Mouse (Mus musculus): Measurements from ENCODE around the gene Dtnb. TPM values are rescaled to one million over a fixed set of nuclear protein-coding genes. Genes with fewer than 3 reads are reported as not detected.

Dtnb gene
- polyA plus RNA-seq, 1 experiment from 2014 or later = 36.8 TPM

- no peak for ATAC-seq
- H3K4me2 ChIP-seq (ENCODE audit: low read length) = no peak overlapping the region
- no peak overlapping the region for H3K4me3 ChIP-seq (replicated peaks; ENCODE audit: low read length)
- H3K27ac ChIP-seq (ENCODE audit: low read length) = no peak overlapping the region
- H3K9ac ChIP-seq (replicated peaks; ENCODE audit: low read depth, low read length) = no peak overlapping the region
- WGBS = 31% methylated on average over 6 of the region's 6 CpGs
- no peaks in the 10 kb centered on the region for H3K9me3 ChIP-seq (ENCODE audit: control insufficient read depth, low read length)
- no peaks in the 10 kb centered on the region for H3K4me1 ChIP-seq (replicated peaks; ENCODE audit: control insufficient read depth, insufficient read depth, low read length)
- no peaks in the 10 kb centered on the region for H3K36me3 ChIP-seq (ENCODE audit: control insufficient read depth, insufficient read depth)
- H3K27me3 ChIP-seq (replicated peaks; ENCODE audit: control insufficient read depth, insufficient read depth, low read length) = no peaks in the 10 kb centered on the region
These were observed 25.4 kb upstream of the Dtnb start for GRCm38 (mm10) chr12:3546781-3547180.

- WGBS = 50% methylated on average over 4 of the region's 4 CpGs
- Histone ChIP-seq H3K36me3 (ENCODE audit: control insufficient read depth, insufficient read depth) (no peaks in the 10 kb centered on the region), H3K4me2 (ENCODE audit: low read length) (no peak overlapping the region), H3K4me1 (replicated peaks; ENCODE audit: control insufficient read depth, insufficient read depth, low read length) (no peaks in the 10 kb centered on the region), H3K9me3 (ENCODE audit: control insufficient read depth, low read length) (no peaks in the 10 kb centered on the region), H3K9ac (replicated peaks; ENCODE audit: low read depth, low read length) (no peak overlapping the region), H3K27me3 (replicated peaks; ENCODE audit: control insufficient read depth, insufficient read depth, low read length) (no peaks in the 10 kb centered on the region), H3K4me3 (replicated peaks; ENCODE audit: low read length) (no peak overlapping the region), H3K27ac (ENCODE audit: low read length) (no peak overlapping the region)
- no peak for ATAC-seq
These were observed 24.7 kb upstream of the Dtnb start for GRCm38 (mm10) chr12:3547506-3547905.

GRCm38 (mm10) chr12:3547911-3548310 is 24.3 kb upstream of the Dtnb start:
- Histone ChIP-seq H3K4me3 (replicated peaks; ENCODE audit: low read length) (no peak overlapping the region), H3K4me1 (replicated peaks; ENCODE audit: control insufficient read depth, insufficient read depth, low read length) (no peaks in the 10 kb centered on the region), H3K4me2 (ENCODE audit: low read length) (no peak overlapping the region), H3K9me3 (ENCODE audit: control insufficient read depth, low read length) (no peaks in the 10 kb centered on the region), H3K27me3 (replicated peaks; ENCODE audit: control insufficient read depth, insufficient read depth, low read length) (no peaks in the 10 kb centered on the region), H3K27ac (ENCODE audit: low read length) (no peak overlapping the region), H3K36me3 (ENCODE audit: control insufficient read depth, insufficient read depth) (no peaks in the 10 kb centered on the region), H3K9ac (replicated peaks; ENCODE audit: low read depth, low read length) (no peak overlapping the region)
- WGBS = 62% methylated on average over 3 of the region's 3 CpGs
- ATAC-seq = no peak

DNA sequence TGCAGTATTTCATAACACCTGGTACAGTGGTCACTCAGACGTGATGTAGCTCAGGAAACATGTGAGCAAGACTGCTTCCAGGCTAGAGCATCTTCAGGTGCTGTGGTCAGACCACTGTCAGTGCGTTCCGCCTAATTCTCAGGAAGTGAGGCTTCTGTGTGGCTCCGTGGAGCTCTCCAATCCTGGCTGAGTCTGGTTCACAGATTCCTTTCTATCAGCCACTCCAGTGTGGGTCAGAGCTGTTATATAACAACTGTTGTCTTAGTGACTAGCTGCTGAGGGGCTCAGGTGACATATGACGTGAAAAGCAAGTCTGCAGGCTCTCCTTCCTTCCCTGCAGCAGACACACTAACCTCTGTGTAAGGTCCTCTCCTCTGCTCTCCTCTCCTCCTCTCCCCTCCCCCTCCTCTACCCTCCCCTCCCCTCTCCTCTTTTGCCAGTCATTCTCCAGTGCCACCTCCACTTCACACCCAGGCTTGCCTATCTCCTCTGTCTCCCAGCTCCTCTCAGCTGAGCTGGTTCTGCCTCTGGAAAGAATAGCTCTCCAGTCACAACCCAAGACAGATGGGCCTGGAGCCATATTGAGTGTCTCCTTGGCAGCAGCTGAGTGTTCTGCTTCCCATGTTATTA is 23.5 kb upstream of the Dtnb start:
- Histone ChIP-seq H3K4me1 (replicated peaks; ENCODE audit: control insufficient read depth, insufficient read depth, low read length) (no peaks in the 10 kb centered on the region), H3K9me3 (ENCODE audit: control insufficient read depth, low read length) (no peaks in the 10 kb centered on the region), H3K4me2 (ENCODE audit: low read length) (no peak overlapping the region), H3K27me3 (replicated peaks; ENCODE audit: control insufficient read depth, insufficient read depth, low read length) (no peaks in the 10 kb centered on the region), H3K9ac (replicated peaks; ENCODE audit: low read depth, low read length) (no peak overlapping the region), H3K27ac (ENCODE audit: low read length) (no peak overlapping the region), H3K4me3 (replicated peaks; ENCODE audit: low read length) (no peak overlapping the region), H3K36me3 (ENCODE audit: control insufficient read depth, insufficient read depth) (no peaks in the 10 kb centered on the region)
- no peak for ATAC-seq
- WGBS = 61% methylated on average over 5 of the region's 5 CpGs

DNA sequence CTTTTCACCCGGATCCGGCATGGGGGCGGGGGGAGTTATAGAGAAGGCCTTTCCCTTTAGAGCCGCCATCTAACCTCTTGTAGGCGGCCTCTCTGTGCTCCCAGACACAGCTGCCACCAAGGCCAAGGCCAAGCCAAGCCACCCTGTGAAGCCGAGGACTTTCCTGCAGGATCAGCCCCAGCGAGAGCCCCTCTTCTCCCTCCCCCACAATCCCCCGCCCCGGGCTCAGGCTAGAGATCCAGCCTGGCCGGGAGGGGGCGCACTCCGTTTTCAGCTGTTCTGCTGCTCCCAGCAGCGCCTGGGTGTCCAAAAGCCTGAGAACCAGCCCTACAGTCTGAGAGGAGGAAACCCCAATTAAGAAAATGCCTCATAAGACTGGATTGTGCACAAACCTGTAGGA is 21.9 kb upstream of the Dtnb start:
- H3K27me3 ChIP-seq (replicated peaks; ENCODE audit: control insufficient read depth, insufficient read depth, low read length) = no peaks in the 10 kb centered on the region
- H3K4me1 ChIP-seq (replicated peaks; ENCODE audit: control insufficient read depth, insufficient read depth, low read length) = no peaks in the 10 kb centered on the region
- H3K9ac ChIP-seq (replicated peaks; ENCODE audit: low read depth, low read length) = no peak overlapping the region
- no peak overlapping the region for H3K4me3 ChIP-seq (replicated peaks; ENCODE audit: low read length)
- 16% methylated on average over 12 of the region's 13 CpGs for WGBS
- no peak overlapping the region for H3K27ac ChIP-seq (ENCODE audit: low read length)
- H3K9me3 ChIP-seq (ENCODE audit: control insufficient read depth, low read length) = no peaks in the 10 kb centered on the region
- no peak overlapping the region for H3K4me2 ChIP-seq (ENCODE audit: low read length)
- ATAC-seq = peak; percentile 28; the same call in 1 of the 2 replicates
- no peaks in the 10 kb centered on the region for H3K36me3 ChIP-seq (ENCODE audit: control insufficient read depth, insufficient read depth)

GRCm38 (mm10) chr12:3557414-3558319 is 14.5 kb upstream of the Dtnb start:
- no peak for ATAC-seq
- H3K9ac ChIP-seq (replicated peaks; ENCODE audit: low read depth, low read length) = no peak overlapping the region
- no peaks in the 10 kb centered on the region for H3K27me3 ChIP-seq (replicated peaks; ENCODE audit: control insufficient read depth, insufficient read depth, low read length)
- H3K4me3 ChIP-seq (replicated peaks; ENCODE audit: low read length) = no peak overlapping the region
- H3K9me3 ChIP-seq (ENCODE audit: control insufficient read depth, low read length) = no peaks in the 10 kb centered on the region
- H3K4me2 ChIP-seq (ENCODE audit: low read length) = no peak overlapping the region
- H3K27ac ChIP-seq (ENCODE audit: low read length) = no peak overlapping the region
- no peaks in the 10 kb centered on the region for H3K4me1 ChIP-seq (replicated peaks; ENCODE audit: control insufficient read depth, insufficient read depth, low read length)
- 63% methylated on average over 9 of the region's 9 CpGs for WGBS
- no peaks in the 10 kb centered on the region for H3K36me3 ChIP-seq (ENCODE audit: control insufficient read depth, insufficient read depth)

DNA sequence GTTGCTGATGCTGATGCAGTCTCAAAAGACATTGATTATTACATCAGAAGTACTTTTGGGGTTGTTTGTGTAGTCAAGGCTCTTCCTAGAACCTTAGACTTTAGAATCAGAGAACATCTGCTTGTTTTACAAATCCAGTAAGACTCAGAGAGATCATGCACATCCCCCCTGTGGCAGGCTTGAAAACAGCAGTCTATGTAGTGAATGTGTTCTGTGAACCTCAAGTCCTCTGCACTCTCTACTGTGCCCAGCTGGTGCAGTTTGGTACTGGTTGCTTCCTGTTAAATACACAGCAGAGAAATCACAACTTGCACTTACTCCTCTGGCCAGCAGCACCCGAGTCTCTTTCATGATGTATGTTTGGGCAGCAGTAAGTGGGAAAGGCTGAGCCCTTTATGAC is 11.6 kb upstream of the Dtnb start:
- ATAC-seq = peak; percentile 69; the same call in 1 of the 2 replicates
- Histone ChIP-seq H3K27me3 (replicated peaks; ENCODE audit: control insufficient read depth, insufficient read depth, low read length) (no peaks in the 10 kb centered on the region), H3K4me2 (ENCODE audit: low read length) (no peak overlapping the region), H3K4me3 (replicated peaks; ENCODE audit: low read length) (no peak overlapping the region), H3K27ac (ENCODE audit: low read length) (no peak overlapping the region), H3K9ac (replicated peaks; ENCODE audit: low read depth, low read length) (no peak overlapping the region), H3K4me1 (replicated peaks; ENCODE audit: control insufficient read depth, insufficient read depth, low read length) (no peaks in the 10 kb centered on the region), H3K9me3 (ENCODE audit: control insufficient read depth, low read length) (no peaks in the 10 kb centered on the region), H3K36me3 (ENCODE audit: control insufficient read depth, insufficient read depth) (no peaks in the 10 kb centered on the region)
- 36% methylated on average over 1 of the region's 1 CpGs for WGBS

DNA sequence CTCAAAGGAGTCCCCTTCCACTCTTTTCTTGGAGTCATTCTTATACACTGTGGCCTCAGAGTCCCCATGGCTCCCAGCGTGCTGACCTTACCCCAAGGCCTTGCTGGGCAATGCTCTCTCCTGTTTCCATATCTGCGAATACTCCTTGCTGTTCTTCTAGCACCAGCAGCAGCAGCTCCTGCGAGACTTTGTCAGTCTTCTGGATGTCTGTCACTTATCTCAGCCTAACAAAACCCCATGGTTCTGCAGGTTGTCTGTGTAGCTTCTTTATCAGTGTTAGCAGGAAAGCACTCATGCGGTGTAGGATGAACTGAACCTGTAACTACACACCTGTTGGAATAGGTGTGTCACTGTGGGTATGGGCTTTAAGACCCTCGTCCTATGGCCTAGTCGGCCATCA is 11.1 kb upstream of the Dtnb start:
- ATAC-seq = no peak
- no peak overlapping the region for H3K9ac ChIP-seq (replicated peaks; ENCODE audit: low read depth, low read length)
- WGBS = 84% methylated on average over 6 of the region's 6 CpGs
- H3K36me3 ChIP-seq (ENCODE audit: control insufficient read depth, insufficient read depth) = no peaks in the 10 kb centered on the region
- H3K4me2 ChIP-seq (ENCODE audit: low read length) = no peak overlapping the region
- no peak overlapping the region for H3K4me3 ChIP-seq (replicated peaks; ENCODE audit: low read length)
- no peaks in the 10 kb centered on the region for H3K9me3 ChIP-seq (ENCODE audit: control insufficient read depth, low read length)
- no peak overlapping the region for H3K27ac ChIP-seq (ENCODE audit: low read length)
- no peaks in the 10 kb centered on the region for H3K4me1 ChIP-seq (replicated peaks; ENCODE audit: control insufficient read depth, insufficient read depth, low read length)
- no peaks in the 10 kb centered on the region for H3K27me3 ChIP-seq (replicated peaks; ENCODE audit: control insufficient read depth, insufficient read depth, low read length)

DNA sequence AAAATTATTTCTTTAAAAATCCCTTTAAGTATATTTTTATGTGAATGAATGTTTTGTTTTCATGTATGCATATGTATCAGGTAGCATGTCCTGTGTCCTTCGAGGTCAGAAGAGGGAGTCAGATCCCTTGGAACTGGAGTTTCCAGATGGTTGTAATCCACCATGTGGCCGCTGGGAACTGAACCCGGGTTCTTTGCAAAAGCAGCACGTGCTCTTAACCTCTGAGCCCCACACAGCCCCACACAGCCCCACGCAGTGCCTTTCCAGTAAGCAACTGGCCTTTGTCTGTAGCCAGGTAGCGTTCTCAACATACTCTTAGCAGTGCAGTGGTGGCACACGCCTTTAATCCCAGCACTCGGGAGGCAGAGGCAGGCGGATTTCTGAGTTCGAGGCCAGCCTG is 9.4 kb upstream of the Dtnb start:
- H3K9ac ChIP-seq (replicated peaks; ENCODE audit: low read depth, low read length) = no peak overlapping the region
- no peak overlapping the region for H3K27ac ChIP-seq (ENCODE audit: low read length)
- H3K4me3 ChIP-seq (replicated peaks; ENCODE audit: low read length) = no peak overlapping the region
- no peak for ATAC-seq
- H3K36me3 ChIP-seq (ENCODE audit: control insufficient read depth, insufficient read depth) = no peaks in the 10 kb centered on the region
- no peaks in the 10 kb centered on the region for H3K9me3 ChIP-seq (ENCODE audit: control insufficient read depth, low read length)
- H3K27me3 ChIP-seq (replicated peaks; ENCODE audit: control insufficient read depth, insufficient read depth, low read length) = no peaks in the 10 kb centered on the region
- H3K4me2 ChIP-seq (ENCODE audit: low read length) = no peak overlapping the region
- H3K4me1 ChIP-seq (replicated peaks; ENCODE audit: control insufficient read depth, insufficient read depth, low read length) = no peaks in the 10 kb centered on the region
- WGBS = 95% methylated on average over 10 of the region's 10 CpGs
